Mouse (Mus musculus): ENCODE data around the gene Tfcp2.

Tfcp2 gene

DNA sequence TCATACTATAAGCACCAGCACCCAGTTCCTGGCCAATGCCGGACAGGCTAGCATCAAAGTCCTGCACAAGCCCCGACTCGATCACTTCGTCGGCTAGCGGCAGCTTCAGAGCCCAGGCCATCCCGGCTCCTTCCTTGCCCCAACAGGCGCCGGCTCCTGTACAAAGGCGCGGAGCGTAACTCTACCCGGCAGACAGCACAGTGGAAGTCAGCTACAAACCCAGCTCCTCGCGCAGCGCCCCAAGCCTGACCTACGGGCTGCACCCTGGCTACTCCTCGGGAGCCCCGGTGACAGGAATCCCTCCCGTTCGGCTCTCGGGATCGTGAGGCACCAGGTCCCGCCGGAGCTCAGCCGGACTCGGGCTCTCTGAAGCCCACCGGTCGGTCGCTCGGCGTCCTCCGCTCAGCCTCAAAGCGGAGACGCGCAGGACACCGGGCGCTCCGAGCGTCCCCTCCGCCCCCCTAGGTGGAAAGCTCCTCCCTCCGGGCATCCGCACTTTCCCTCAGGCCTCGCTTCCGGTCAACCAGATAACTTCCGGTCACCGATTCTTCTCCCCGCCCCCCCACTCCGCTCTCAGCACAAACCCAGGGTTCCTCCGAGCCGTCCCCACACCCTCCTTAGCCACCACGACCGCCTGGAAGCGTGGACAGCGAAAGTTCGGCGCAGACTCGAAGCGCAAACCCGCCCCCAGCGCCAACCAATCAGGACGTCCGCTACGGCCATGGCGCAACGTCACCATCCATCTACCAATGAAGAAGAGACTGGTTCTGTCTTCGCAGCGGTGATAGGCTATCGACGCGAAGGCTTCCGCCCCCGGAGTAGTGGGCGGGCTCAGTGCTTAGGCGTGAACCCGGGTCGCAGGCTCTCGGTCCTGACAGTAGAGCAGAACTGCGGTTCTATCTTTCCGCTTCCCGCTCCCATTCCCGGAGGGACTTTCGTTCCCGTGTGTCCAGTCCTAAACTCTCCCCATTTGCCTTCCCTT lies at the start of gene Tfcp2:
Tfcp2 (minus strand) TSS at position 683 of the 982 bp plus-strand sequence.
- DNase-seq (ENCODE audit: low spot score) = peak; percentile 99

DNA sequence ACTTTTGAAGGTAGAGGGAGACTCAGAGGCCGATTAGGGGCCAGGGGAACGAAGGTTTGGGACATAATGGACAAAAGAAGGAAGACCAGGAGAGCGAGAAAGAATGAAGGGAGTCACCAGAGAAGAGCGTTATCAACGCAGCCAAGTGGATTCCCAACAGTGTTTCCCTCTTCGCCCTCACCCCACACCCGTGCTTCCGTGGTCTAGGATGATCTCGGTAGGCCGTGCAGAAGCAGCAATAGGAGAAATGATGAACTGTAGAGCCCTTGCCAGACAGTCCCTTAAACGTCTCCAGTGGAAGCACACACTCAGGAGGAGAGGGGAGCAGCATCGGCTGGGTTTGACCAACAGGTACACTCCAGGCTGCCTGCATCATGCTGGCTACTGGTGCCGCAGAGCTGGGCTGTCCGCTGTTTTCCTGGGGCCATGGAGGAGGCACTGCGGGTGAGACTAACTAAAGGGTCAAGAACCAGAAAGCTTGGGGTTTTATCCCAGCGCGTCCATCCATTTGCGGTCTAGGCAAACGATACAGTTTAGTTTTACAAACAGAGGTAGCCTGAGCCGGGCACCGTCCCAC lies 49.0 kb upstream of the Tfcp2 start:
- DNase-seq (ENCODE audit: low spot score) = no peak

DNA sequence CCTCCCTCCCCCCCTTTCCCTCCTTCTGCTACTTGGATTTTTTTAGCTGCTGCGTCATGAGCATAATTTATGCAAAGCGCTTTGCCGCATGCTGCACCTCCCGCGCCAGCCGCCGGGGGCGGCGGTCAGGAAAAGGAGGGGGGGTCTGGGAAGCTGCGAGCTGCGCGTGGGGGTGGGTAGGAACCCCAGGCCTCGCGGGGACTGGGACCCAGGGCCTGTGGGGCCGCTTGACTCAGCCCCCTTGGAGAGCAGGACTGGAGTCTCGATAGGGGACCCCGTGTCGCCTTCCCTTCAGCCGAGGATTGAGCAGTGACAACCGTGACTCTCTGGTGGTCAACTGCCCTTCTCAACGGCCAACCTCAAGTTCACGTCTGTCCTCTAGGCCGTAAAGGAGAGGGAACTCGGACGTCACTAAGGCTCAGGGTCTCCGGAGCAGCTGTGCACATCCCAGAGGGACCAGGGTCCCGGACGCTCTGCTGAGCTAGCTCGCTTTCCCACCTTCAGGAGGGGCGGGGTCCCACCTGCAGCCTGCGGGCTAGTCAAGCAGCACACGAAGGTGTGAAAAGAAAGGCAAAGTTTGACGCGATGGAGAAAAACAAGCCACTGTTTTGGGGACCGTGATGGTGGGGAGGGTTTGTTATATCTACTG lies 48.4 kb upstream of the Tfcp2 start:
- DNase-seq (ENCODE audit: low spot score) = peak; percentile 77

DNA sequence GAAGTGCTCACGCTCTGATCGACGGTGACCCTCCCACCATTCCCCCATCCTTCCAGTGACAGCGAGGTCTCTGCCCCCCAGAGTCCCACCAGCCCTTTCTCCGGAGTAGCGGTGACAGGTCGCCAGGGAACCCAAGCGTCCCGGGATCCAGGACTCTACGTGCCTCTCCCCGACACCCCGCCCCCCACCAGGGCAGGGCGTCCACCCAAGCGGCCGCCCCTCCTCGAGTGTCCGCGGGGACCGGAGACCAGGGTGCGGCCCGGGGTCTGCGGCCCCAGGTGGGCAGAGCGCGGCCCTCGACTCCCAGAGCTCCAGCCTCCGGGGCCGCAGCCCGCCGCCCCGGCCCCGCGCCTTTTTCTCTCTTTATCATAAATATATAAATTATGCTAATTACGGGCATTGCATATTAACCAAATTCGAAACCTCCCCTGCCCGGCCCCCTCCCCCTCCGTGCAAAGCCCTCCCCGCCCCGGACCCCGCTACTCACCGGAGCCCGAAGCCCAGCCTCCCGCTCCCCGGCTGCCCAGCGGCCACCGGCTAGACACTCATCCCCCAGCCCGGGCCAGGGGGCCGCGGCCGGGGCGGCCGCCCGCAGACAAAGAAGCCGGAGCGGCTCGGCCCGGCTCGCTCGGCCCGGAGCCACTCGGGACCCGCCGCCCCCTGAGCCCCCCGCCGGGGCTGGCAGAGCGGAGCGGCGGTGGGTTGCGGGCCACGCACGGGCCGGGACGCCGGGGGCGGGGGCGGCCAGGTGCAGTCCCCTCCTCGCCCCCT lies 47.7 kb upstream of the Tfcp2 start, which contains the start of gene Pou6f1:
Pou6f1 (minus strand) TSS at position 709 of the 771 bp plus-strand sequence.
- DNase-seq (ENCODE audit: low spot score) = peak; percentile 41

DNA sequence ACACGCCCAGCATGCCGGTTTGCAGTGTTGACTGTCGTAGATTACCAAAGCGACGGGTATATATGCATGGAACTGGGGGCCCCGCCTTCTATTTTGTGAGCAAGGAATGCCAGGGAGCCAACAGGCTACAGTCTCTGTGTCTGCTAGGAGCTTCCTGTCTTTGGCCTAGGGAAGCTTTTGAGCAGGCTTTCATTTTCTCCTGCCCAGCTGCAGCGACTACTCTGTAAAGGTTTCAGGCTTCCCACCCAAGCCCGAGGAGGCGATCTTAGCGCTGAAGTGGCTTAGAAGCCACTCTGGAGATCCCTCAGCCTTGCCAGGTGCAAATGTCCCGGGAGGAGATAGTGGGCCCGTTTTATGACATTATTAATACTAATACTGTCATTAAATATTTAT lies 47.1 kb upstream of the Tfcp2 start:
- DNase-seq (ENCODE audit: low spot score) = peak; percentile 62

DNA sequence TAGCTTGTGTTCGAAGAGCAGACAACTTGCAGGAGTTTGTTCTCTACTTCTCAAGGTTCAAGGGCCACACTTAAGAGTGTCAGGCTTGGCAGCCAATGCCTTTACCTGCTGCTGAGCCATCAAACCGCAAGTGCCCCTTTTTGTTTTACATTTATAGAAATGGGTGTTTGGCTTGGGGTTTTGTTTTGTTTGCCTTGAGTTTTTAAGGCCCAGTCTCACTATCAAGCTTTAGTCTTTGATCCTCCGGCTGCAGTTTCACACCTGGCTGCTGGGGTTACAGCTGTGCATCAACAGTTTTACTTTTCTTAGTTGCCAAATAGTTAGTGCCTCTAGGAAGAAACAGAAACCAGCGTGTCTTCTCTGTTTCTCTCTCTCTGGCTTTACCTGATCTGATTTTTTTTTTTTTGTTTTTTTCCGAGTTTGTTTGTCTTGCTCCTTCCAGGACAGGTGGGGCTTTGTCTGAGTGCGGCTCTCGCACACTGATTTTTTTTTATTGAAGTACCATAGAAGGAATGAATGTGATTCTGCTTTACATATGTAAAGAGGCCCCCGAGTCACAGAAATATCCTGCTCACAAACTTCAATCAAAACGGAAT lies 46.6 kb upstream of the Tfcp2 start:
- DNase-seq (ENCODE audit: low spot score) = peak; percentile 73

DNA sequence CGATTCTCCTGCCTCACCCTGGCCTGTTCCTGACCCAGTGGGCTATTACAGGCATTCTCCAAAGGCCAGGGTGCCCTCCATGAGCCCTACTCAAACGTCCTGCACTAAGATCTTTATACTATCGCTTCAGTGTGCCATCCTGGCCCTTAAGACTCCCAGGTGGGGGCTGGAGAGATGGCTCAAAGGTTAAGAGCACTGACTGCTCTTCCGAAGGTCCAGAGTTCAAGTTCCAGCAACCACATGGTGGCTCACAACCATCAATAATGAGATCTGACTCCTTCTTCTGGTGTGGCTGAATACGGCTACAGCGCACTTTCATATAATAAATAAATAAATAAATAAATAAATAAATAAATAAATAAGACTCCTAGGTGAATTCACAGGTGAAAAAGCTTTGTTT lies 41.0 kb upstream of the Tfcp2 start:
- DNase-seq (ENCODE audit: low spot score) = no peak

DNA sequence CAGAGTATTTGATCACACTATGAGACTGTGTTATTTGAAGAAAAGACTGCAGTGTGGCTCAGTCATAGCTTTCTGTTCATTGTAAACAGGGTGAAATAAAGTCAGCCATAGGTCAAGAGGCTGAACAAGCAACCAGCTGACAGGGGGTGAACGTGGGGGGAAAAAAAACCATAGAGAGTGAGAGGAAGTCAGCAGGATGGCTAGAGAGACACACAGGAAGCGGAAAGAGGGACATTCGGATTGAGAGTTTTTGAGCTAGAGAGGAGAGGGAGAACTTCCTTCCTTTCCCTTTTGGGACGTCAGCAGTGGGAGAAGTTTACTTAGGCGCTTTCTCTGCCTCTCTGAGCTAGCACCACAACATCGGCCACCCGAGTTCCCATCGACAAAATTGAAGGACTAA lies 38.6 kb upstream of the Tfcp2 start:
- peak; percentile 24 for DNase-seq (ENCODE audit: low spot score)

DNA sequence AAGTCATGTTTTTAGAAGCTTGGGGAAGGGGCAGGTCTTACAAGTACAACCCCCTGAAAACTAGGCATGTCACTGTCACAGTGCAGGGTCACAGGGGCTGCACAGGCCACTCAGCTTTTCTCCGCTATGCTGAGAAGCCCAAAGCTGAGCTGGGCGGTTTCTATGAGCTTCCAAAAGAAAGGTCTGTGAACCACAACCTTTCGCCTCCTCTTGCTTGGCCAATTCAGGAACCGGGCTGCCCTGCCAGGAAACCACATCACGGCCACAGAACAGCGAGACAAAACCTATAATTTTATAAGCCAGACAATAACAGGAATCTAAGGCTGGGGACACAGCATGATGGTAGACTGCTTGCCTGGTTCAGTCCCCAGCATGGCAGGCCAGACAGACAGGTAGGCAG lies 36.5 kb upstream of the Tfcp2 start:
- no peak for DNase-seq (ENCODE audit: low spot score)

DNA sequence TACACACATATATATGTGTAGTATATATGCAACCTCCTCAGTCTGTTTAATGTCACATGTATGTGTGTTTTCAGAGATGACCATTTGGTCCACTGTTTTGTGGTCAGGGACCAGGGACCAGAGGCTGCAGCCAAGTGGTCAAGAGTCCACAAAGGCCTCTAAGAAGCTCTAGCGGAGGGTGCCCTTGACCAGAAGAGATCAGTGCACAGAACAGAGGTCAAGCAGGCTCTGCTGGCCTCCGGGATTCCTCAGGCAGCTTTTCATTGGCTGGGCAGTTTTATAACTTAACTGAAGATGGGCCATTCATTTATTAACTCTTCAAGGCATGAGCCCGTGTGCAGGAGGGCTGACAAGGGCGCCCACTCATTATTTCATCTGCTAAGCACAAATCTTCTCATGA lies 35.4 kb upstream of the Tfcp2 start:
- DNase-seq (ENCODE audit: low spot score) = no peak

DNA sequence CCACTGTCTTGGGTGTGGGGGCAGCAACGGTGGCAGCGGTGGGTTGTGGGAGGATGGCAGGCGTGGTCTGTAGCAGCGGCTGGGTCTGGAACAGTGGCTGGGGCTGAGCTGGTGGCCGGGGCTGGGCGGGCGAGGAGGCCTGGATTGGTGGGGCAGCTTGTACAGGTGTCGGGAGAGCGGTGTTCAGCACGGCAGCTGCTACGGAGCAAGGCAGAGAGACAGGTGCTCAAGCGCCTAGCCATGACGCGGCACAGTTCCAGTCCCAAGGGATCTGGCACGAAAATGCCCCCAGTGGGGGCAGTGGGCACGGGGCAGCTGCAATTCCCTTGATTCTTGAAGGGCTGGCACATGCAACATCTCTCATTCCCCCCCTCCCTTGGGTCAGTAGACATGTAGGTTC lies 34.1 kb upstream of the Tfcp2 start:
- DNase-seq (ENCODE audit: low spot score) = no peak

DNA sequence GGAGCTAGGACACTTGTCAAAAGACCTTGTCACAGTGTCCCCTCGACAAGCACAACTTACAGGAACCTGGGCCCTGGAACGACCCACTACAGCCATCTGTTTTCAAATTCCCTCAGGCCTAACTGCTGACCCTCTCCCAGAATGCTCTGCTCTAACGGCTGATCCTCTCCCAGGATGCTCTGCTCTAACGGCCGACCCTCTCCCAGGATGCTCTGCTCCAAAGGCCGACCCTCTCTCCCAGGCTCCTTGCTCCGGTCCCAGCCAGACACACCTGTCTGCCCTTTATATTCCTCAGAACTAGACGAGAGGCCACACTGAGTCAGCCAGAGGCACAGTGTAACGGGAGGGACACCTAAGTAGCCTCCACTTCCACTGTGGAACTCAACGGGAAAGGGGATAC lies 28.3 kb upstream of the Tfcp2 start:
- no peak for DNase-seq (ENCODE audit: low spot score)

DNA sequence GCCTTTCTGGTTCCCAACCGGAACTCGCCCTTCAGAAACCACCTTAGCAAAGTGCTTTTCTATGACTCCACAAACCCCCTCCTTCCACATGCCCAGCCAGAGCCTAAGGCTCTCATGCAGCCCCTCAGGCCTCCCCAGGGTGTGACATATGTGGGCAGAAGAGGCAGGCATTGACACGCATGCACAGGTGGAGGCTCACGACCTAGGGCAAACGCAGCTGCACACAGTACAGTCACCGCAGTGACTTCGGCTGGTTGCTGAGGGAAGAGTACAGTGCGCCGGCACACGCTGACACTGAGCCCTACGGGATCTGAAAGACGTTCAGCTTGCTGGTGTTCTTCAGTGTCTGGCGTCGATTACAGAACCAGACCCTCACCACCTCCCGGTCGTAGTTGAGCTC lies 26.2 kb upstream of the Tfcp2 start:
- DNase-seq (ENCODE audit: low spot score) = no peak

DNA sequence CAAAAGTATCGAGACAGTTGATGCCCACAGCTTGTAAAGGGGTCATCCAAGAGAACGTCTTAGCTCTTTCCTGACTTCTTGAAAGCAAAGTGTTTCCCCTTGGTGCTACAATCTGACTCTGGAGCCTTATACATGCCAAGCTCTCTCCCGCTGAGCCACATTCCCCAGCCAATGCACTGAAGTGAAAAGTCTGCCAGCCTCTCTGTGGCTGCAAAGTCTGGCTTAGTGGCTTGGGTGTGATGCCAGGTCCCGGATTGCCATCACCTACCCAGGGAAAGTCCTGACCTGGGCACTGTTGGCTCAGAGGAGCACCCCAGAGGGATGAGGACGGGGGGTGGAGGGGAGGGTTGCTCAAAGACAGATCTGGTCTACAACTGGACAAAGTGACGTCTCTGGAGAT lies 25.0 kb upstream of the Tfcp2 start:
- no peak for DNase-seq (ENCODE audit: low spot score)

DNA sequence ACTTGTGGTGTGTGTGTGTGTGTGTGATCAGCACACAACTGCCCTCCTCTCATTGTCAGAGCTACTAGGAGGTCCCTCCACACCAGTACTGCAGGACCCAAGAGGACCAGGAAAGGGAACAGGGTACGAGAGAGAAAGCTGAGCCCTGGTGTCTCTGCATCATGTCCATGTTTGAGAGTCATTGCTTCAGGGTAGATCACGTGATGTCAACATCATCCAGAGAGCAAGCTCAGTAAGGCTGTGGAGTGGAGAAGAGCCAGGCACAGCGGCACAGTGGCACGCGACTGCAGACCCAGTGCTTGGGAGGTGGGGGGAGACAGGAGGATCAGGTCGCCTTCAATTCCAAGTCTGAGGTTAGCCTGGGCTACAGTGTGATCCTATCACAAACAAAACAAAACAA lies 24.6 kb upstream of the Tfcp2 start:
- DNase-seq (ENCODE audit: low spot score) = no peak

DNA sequence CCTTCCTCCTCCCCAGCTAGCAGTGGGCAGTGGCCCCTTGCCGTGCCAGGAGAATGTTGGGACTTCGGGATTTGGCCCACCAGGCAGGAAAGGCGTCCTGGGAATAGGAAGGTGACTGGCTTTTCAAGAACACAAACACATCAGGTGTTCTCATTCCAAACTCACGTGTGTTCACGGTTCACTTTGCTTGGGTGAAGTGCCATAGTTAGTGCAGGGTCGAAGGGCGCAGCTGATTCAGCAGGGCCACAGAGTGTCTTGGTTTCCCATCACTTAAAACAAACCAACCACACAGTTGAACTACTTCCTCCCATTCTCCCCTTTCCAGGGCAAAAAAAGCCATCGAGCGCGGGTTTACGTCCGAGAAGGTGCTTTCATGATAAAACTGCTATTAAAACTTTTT lies 23.6 kb upstream of the Tfcp2 start:
- no peak for DNase-seq (ENCODE audit: low spot score)

DNA sequence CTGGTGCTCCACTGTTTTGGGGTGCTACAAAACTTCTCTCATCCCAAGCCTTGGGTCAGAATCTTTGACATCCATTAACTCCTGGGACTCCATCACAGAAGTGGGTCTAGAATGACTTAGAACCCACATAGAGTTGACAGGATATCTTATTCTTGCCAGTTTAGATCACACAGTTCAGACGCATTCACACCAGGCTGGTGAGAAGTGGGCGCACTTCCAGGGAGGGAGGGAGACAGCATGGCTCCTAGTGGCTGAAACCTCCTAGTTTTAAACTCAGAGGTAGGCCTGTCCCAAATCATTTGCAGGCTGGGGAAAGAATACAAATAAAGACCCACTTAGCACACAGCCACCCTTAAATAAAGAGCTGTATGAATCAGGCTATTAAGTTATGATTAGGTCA lies 22.6 kb upstream of the Tfcp2 start:
- no peak for DNase-seq (ENCODE audit: low spot score)

DNA sequence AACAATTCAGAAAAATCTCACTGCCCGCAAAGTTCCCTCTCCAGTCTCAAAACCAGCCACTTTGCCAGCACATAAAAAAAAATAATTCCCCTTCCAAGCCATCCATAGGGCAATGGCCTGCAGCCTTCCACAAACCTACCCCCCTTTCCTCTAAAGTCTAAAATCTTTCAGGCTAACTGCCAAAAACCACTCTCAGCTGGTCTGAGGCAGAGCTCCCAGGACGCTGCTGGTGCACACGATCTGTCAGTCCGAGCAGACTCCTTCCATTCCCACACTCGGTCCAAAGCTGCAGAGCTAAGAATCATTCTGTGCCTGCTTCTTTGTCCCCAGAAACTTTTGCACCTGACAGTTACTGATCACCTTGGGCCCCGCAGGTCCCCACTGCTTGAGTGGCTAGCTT lies 22.1 kb upstream of the Tfcp2 start:
- DNase-seq (ENCODE audit: low spot score) = no peak

DNA sequence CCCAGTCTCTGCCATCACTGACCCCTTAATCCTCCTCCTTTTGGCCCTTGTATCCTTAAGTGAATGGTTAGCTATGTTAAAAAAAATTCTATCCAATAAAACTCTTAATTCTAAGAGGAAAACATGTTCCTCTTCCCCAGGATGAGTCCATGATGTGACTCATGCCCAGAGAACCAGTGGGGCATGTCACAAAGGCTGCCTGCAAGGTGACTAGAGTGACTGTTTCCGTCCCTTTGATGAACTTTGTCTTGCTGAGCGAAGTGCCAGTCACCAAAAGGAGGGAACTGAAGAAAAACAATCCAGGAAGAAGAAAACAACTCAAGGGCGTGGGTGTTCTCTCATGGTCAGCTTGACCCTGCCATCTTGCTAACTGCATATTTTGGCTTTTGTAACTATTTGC lies 17.4 kb upstream of the Tfcp2 start:
- no peak for DNase-seq (ENCODE audit: low spot score)

DNA sequence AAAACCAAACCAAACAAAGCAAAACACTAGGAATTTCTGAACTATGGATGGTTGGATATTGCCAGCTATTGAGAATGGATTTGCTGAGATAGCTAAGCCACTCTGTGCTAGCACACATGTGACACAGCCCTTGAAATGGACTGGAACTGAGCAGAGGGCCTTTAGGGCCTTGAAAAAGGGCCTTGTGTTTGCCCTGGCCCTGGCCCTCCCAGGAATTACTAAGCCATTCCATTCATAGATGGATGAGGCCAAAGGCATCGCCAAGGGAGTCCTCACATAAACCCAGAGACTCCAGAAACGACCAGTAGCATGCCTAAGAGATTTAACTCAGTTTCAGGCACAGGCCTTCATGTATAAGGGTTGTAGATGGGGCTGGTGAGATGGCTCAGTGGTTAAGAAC lies 14.7 kb upstream of the Tfcp2 start:
- no peak for DNase-seq (ENCODE audit: low spot score)

DNA sequence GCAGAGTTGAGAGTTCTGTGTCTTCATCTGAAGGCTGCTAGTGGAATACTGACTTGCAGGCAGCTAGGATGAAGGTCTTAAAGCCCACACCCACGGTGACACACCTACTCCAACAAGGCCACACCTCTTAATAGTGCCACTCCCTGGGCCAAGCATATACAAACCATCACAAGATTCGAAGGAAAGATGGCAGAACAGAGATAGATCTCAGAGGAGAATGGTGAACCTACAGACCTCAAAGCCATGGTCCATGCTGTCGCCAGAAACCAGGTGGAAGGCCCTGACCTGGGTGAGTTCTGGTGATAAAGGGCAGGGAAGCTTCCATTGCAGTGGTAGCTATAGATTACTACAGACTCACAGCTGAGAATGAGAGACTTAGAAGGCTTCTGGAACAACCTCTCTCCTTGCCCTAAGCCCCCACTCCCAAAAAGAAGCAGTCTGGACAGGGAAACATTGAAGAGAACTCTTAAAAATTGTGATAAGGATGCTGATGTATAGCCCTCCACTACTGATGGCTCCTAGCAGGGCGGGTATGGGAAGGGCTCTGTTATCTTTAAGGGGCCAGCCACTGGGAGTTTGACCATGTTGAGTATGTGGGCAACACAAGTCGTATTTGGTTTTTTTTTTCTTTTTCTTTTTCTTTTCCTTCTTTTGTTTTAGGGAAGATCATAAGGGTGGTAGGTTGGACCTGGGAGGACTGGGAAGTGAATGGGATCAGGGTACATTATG lies 6.1 kb upstream of the Tfcp2 start:
- DNase-seq (ENCODE audit: low spot score) = no peak

All from lung, postnatal 25 days (tissue).